Mouse (Mus musculus): ENCODE results near the gene Slc6a11. TPM values are rescaled to one million over a fixed set of nuclear protein-coding genes. Genes with fewer than 3 reads are reported as not detected.

The Slc6a11 gene
- 0.45 and 0.70 TPM in 2 replicates for polyA plus RNA-seq (2014; fragmentation: Nextera tagmentation; extraction: Ambion mirVana)

DNA sequence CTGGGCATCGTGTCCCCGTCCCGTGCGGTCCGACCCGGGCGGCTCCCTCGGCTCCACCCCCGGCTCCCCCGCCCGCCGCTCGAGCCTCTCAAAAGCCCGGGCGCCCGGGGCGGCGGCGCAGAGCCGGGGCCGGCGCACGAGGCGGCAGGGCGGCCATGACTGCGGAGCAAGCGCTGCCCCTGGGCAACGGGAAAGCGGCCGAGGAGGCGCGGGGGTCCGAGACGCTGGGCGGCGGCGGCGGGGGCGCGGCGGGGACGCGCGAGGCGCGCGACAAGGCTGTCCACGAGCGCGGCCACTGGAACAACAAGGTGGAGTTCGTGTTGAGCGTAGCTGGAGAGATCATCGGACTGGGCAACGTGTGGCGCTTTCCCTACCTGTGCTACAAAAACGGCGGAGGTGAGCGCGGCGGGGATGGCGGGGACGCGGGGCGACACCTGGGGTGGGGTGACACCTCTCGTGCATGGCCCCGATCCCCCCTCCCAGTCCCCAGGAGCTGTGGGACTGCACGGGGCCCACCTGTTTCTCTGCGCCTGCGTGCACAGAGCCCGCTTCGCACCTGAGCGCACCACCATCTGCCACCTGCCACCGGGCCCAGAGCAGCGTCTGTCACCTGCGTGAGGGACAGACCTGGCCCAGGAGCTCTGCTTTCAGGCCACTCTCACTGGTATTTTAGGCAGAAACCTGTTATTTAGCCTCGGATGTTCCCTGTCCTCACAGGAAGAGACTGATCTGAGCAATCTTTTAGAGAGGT is at the start of gene Slc6a11:
Gene Slc6a11, plus strand, starts transcription at position 120 of the 751 bp plus-strand sequence.
- Histone ChIP-seq H3K4me2 (ENCODE audit: low read depth, low read length) (peak within 1 kb of the TSS; percentile 85), H3K27me3 (replicated peaks; ENCODE audit: control insufficient read depth, insufficient read depth, low read length) (peaks cover 47% of the 10 kb centered on the region), H3K9me3 (ENCODE audit: control insufficient read depth, low read length) (no peaks in the 10 kb centered on the region), H3K9ac (ENCODE audit: low read depth, low read length) (peak within 1 kb of the TSS; percentile 37), H3K4me1 (ENCODE audit: control insufficient read depth, insufficient read depth, low read length) (0 out of 2 replicates have a peak, but pooled peaks cover 6% of the 10 kb centered on the region), H3K27ac (replicated peaks; ENCODE audit: low read depth, low read length) (no peak within 1 kb of the TSS), H3K4me3 (ENCODE audit: low read depth, low read length) (peak within 1 kb of the TSS; percentile 46), H3K36me3 (ENCODE audit: control insufficient read depth, insufficient read depth, low read length) (no peaks in the 10 kb centered on the region)
- ATAC-seq (ENCODE audit: low read depth) (no peak), DNase-seq (ENCODE audit: low spot score) (no peak)
- WGBS, result 8% methylated on average over 25 of the region's 76 CpGs

GRCm38 (mm10) chr6:114087106-114087505 is 43.9 kb upstream of the Slc6a11 start:
- Histone ChIP-seq H3K4me1 (ENCODE audit: control insufficient read depth, insufficient read depth, low read length) (no peaks in the 10 kb centered on the region), H3K27me3 (replicated peaks; ENCODE audit: control insufficient read depth, insufficient read depth, low read length) (no peaks in the 10 kb centered on the region), H3K36me3 (ENCODE audit: control insufficient read depth, insufficient read depth, low read length) (no peaks in the 10 kb centered on the region), H3K27ac (replicated peaks; ENCODE audit: low read depth, low read length) (no peak overlapping the region), H3K9me3 (ENCODE audit: control insufficient read depth, low read length) (no peaks in the 10 kb centered on the region), H3K4me3 (ENCODE audit: low read depth, low read length) (no peak overlapping the region), H3K4me2 (ENCODE audit: low read depth, low read length) (no peak overlapping the region), H3K9ac (ENCODE audit: low read depth, low read length) (no peak overlapping the region)
- 20% methylated on average over 7 of the region's 7 CpGs for WGBS
- no peak for ATAC-seq (ENCODE audit: low read depth)
- peak; percentile 51 for DNase-seq (ENCODE audit: low spot score)

DNA sequence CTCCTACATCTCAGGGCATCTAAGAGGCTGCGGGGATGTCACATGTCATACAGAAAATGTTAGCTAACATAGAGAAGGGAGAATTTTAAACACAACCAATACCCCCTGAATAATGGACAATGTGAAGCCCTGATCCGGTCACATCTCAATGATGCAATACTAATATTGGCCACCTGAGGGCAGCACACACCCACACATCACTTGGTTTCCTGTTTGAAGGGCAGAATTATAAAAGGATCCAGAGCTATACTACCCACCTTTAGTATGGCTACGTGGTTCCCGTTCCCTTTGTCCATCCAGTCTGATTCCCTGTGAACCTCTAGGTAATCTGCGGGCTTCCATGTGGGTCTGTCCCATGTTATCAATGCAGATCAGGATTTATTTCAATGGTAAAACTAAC is 41.4 kb upstream of the Slc6a11 start:
- no peaks in the 10 kb centered on the region for H3K9me3 ChIP-seq (ENCODE audit: control insufficient read depth, low read length)
- no peaks in the 10 kb centered on the region for H3K36me3 ChIP-seq (ENCODE audit: control insufficient read depth, insufficient read depth, low read length)
- ATAC-seq (ENCODE audit: low read depth) (no peak), DNase-seq (ENCODE audit: low spot score) (peak; percentile 16)
- 13% methylated on average over 5 of the region's 5 CpGs for WGBS
- H3K9ac ChIP-seq (ENCODE audit: low read depth, low read length), result no peak overlapping the region
- no peaks in the 10 kb centered on the region for H3K4me1 ChIP-seq (ENCODE audit: control insufficient read depth, insufficient read depth, low read length)
- no peak overlapping the region for H3K4me2 ChIP-seq (ENCODE audit: low read depth, low read length)
- H3K27me3 ChIP-seq (replicated peaks; ENCODE audit: control insufficient read depth, insufficient read depth, low read length), result no peaks in the 10 kb centered on the region
- H3K27ac ChIP-seq (replicated peaks; ENCODE audit: low read depth, low read length), result no peak overlapping the region
- no peak overlapping the region for H3K4me3 ChIP-seq (ENCODE audit: low read depth, low read length)

DNA sequence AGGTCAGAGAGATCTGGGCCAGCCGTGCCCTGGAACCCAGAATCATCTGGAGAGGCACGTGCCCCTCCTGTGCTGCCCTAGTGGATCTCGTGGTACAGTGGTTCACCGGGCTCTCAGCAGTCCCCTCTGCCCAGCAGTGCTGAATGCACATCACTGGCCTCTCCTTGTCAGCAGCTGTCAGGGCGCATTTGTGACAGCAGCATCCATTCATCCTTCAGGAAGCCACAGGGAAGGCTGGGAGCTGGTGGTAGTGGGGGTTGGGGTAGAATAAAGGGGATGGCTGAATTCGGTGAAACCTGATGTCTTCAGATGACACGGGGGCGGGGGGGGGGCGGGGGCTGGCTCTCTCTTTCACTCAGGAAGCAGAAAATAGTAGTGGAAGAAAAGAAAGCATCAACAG is 38.8 kb upstream of the Slc6a11 start:
- Histone ChIP-seq H3K4me1 (ENCODE audit: control insufficient read depth, insufficient read depth, low read length) (no peaks in the 10 kb centered on the region), H3K27ac (replicated peaks; ENCODE audit: low read depth, low read length) (no peak overlapping the region), H3K27me3 (replicated peaks; ENCODE audit: control insufficient read depth, insufficient read depth, low read length) (no peaks in the 10 kb centered on the region), H3K9ac (ENCODE audit: low read depth, low read length) (no peak overlapping the region), H3K4me2 (ENCODE audit: low read depth, low read length) (no peak overlapping the region), H3K36me3 (ENCODE audit: control insufficient read depth, insufficient read depth, low read length) (no peaks in the 10 kb centered on the region), H3K4me3 (ENCODE audit: low read depth, low read length) (no peak overlapping the region), H3K9me3 (ENCODE audit: control insufficient read depth, low read length) (no peaks in the 10 kb centered on the region)
- peak; percentile 44; the same call in 1 of the 2 replicates for ATAC-seq (ENCODE audit: low read depth)
- 30% methylated on average over 8 of the region's 9 CpGs for WGBS
- no peak for DNase-seq (ENCODE audit: low spot score)

DNA sequence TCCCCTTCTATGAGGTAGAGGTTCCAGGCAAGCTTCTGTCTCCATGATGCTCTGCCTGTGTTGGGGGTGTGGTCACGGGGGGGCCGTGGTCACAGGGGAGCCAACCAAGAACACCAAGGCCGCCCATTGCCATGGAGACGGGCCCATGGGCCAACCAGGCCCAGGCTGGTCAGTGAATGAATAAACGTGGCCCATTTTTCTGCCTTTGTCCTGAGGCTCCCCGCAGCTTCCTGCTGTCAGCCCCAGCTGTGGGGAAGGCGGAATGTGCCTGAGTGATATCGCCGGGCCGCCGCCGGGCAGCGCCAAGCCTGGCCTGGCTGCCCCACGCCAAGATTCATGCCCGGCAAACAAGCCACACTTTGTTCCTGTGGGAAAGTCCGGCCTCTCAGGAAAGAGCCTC is 36.8 kb upstream of the Slc6a11 start:
- no peak overlapping the region for H3K4me3 ChIP-seq (ENCODE audit: low read depth, low read length)
- no peak overlapping the region for H3K27ac ChIP-seq (replicated peaks; ENCODE audit: low read depth, low read length)
- DNase-seq (ENCODE audit: low spot score), result peak; percentile 34
- H3K36me3 ChIP-seq (ENCODE audit: control insufficient read depth, insufficient read depth, low read length), result no peaks in the 10 kb centered on the region
- H3K9me3 ChIP-seq (ENCODE audit: control insufficient read depth, low read length), result no peaks in the 10 kb centered on the region
- no peaks in the 10 kb centered on the region for H3K27me3 ChIP-seq (replicated peaks; ENCODE audit: control insufficient read depth, insufficient read depth, low read length)
- no peaks in the 10 kb centered on the region for H3K4me1 ChIP-seq (ENCODE audit: control insufficient read depth, insufficient read depth, low read length)
- no peak overlapping the region for H3K4me2 ChIP-seq (ENCODE audit: low read depth, low read length)
- peak; percentile 65; the same call in 1 of the 2 replicates for ATAC-seq (ENCODE audit: low read depth)
- H3K9ac ChIP-seq (ENCODE audit: low read depth, low read length), result no peak overlapping the region
- WGBS, result 51% methylated on average over 14 of the region's 16 CpGs

GRCm38 (mm10) chr6:114096574-114096973 is 34.5 kb upstream of the Slc6a11 start:
- Histone ChIP-seq H3K27ac (replicated peaks; ENCODE audit: low read depth, low read length) (no peak overlapping the region), H3K9me3 (ENCODE audit: control insufficient read depth, low read length) (no peaks in the 10 kb centered on the region), H3K4me2 (ENCODE audit: low read depth, low read length) (no peak overlapping the region), H3K4me1 (ENCODE audit: control insufficient read depth, insufficient read depth, low read length) (no peaks in the 10 kb centered on the region), H3K9ac (ENCODE audit: low read depth, low read length) (no peak overlapping the region), H3K36me3 (ENCODE audit: control insufficient read depth, insufficient read depth, low read length) (no peaks in the 10 kb centered on the region), H3K4me3 (ENCODE audit: low read depth, low read length) (no peak overlapping the region), H3K27me3 (replicated peaks; ENCODE audit: control insufficient read depth, insufficient read depth, low read length) (no peaks in the 10 kb centered on the region)
- DNase-seq (ENCODE audit: low spot score) (no peak), ATAC-seq (ENCODE audit: low read depth) (no peak)
- 87% methylated on average over 6 of the region's 6 CpGs for WGBS

DNA sequence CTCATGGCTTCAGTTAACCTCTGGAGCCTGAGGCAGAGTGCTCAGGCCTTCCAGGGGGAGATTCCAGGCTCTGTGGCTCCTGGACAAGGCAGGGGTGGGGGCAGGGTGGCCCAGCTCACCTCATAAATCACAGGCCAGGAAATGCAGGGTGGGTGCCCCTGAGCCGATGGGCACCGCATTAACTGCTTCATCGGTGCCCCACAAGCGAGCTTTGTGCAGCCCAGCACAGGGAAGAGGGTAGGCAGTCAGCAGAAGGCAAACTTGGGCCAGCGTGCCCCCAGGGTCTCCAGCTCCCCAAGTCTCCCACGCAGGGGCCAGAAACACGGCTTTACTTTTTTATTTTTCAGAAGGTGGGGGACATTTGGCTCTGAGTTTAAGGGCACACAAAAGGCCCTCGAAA is 29.1 kb upstream of the Slc6a11 start:
- WGBS, result 75% methylated on average over 8 of the region's 8 CpGs

DNA sequence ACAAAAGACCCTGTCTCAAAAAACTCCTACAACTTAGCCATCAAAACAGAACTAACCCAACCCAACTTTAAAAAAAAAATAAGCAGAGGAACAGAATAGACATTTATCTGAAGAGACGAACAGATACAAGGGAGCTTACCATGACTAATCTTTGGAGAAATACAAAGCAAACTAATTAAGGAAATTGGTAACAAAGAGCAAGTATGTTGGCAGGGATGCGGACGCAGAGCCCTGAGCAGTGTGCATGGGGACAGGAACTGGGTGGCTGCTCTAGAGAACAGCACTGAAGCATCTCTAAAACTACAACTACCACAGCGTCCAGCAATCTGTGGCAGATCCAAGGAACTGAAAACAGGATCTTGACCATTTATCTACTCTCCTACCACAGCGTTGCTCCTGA is 11.5 kb upstream of the Slc6a11 start:
- no peak overlapping the region for H3K27ac ChIP-seq (replicated peaks; ENCODE audit: low read depth, low read length)
- no peaks in the 10 kb centered on the region for H3K4me1 ChIP-seq (ENCODE audit: control insufficient read depth, insufficient read depth, low read length)
- H3K36me3 ChIP-seq (ENCODE audit: control insufficient read depth, insufficient read depth, low read length), result no peaks in the 10 kb centered on the region
- H3K9me3 ChIP-seq (ENCODE audit: control insufficient read depth, low read length), result no peaks in the 10 kb centered on the region
- H3K4me3 ChIP-seq (ENCODE audit: low read depth, low read length), result no peak overlapping the region
- no peak for ATAC-seq (ENCODE audit: low read depth)
- H3K9ac ChIP-seq (ENCODE audit: low read depth, low read length), result no peak overlapping the region
- no peak for DNase-seq (ENCODE audit: low spot score)
- no peak overlapping the region for H3K4me2 ChIP-seq (ENCODE audit: low read depth, low read length)
- no peaks in the 10 kb centered on the region for H3K27me3 ChIP-seq (replicated peaks; ENCODE audit: control insufficient read depth, insufficient read depth, low read length)
- 68% methylated on average over 5 of the region's 5 CpGs for WGBS

More for the DNA sequence above, 29.1 kb upstream of the Slc6a11 start:
- H3K4me2 ChIP-seq (ENCODE audit: low read depth, low read length), result no peak overlapping the region
- H3K9me3 ChIP-seq (ENCODE audit: control insufficient read depth, low read length), result no peaks in the 10 kb centered on the region
- DNase-seq (ENCODE audit: low spot score), result no peak
- ATAC-seq (ENCODE audit: low read depth), result no peak
- no peak overlapping the region for H3K27ac ChIP-seq (replicated peaks; ENCODE audit: low read depth, low read length)
- H3K4me3 ChIP-seq (ENCODE audit: low read depth, low read length), result no peak overlapping the region
- no peak overlapping the region for H3K9ac ChIP-seq (ENCODE audit: low read depth, low read length)
- no peaks in the 10 kb centered on the region for H3K4me1 ChIP-seq (ENCODE audit: control insufficient read depth, insufficient read depth, low read length)
- H3K36me3 ChIP-seq (ENCODE audit: control insufficient read depth, insufficient read depth, low read length), result no peaks in the 10 kb centered on the region
- no peaks in the 10 kb centered on the region for H3K27me3 ChIP-seq (replicated peaks; ENCODE audit: control insufficient read depth, insufficient read depth, low read length)

- no peaks in the 10 kb centered on the region for H3K36me3 ChIP-seq (ENCODE audit: control insufficient read depth, insufficient read depth, low read length)
- DNase-seq (ENCODE audit: low spot score) (peak; percentile 34), ATAC-seq (ENCODE audit: low read depth) (no peak)
- peaks cover 18% of the 10 kb centered on the region for H3K27me3 ChIP-seq (replicated peaks; ENCODE audit: control insufficient read depth, insufficient read depth, low read length)
- H3K9ac ChIP-seq (ENCODE audit: low read depth, low read length), result no peak overlapping the region
- H3K9me3 ChIP-seq (ENCODE audit: control insufficient read depth, low read length), result no peaks in the 10 kb centered on the region
- H3K4me2 ChIP-seq (ENCODE audit: low read depth, low read length), result no peak overlapping the region
- H3K27ac ChIP-seq (replicated peaks; ENCODE audit: low read depth, low read length), result no peak overlapping the region
- WGBS, result 42% methylated on average over 5 of the region's 5 CpGs
- H3K4me3 ChIP-seq (ENCODE audit: low read depth, low read length), result no peak overlapping the region
- no peaks in the 10 kb centered on the region for H3K4me1 ChIP-seq (ENCODE audit: control insufficient read depth, insufficient read depth, low read length)
Observed at GRCm38 (mm10) chr6:114125530-114125929, 5.5 kb upstream of the Slc6a11 start.
